Mouse (Mus musculus) limb, embryonic 12.5 days (tissue): ENCODE data around the gene Rnf41. TPM values are rescaled to one million over a fixed set of nuclear protein-coding genes. Genes with fewer than 3 reads are reported as not detected.

ENCODE experiments used
- ATAC-seq: fragments of 200-750 bp; cut with Nextera tagmentation; 2 replicates; pipeline ENCODE4 v1.8.0; 2017; ENCODE audit warnings: low read depth, moderate TSS enrichment; ENCODE audit not compliant: insufficient number of reproducible peaks, insufficient read depth, low FRiP score, low TSS enrichment
- H3K27ac ChIP-seq: fragments of 300-500 bp; sonication (generic); 2 replicates; pipeline ENCODE4 v1.5.1; 2016; ENCODE audit warnings: mild to moderate bottlenecking, moderate library complexity
- H3K27me3 ChIP-seq: fragments of 300-500 bp; sonication (generic); 2 replicates; pipeline ENCODE4 v1.6.1; 2016; ENCODE audit warnings: mild to moderate bottlenecking, moderate library complexity
- H3K36me3 ChIP-seq: fragments of 300-500 bp; sonication (generic); 2 replicates; pipeline ENCODE4 v1.6.1; 2016; ENCODE audit warnings: mild to moderate bottlenecking, moderate library complexity
- H3K4me1 ChIP-seq: fragments of 300-500 bp; sonication (generic); replicated peaks from 2 replicates; pipeline ENCODE4 v1.6.1; 2016
- H3K4me2 ChIP-seq: fragments of 300-500 bp; sonication (generic); 2 replicates; pipeline ENCODE4 v1.6.1; 2016; ENCODE audit warnings: mild to moderate bottlenecking, moderate library complexity
- H3K4me3 ChIP-seq: fragments of 300-500 bp; sonication (generic); replicated peaks from 2 replicates; pipeline ENCODE4 v1.5.1; 2016; ENCODE audit warnings: mild to moderate bottlenecking
- H3K9ac ChIP-seq: fragments of 300-500 bp; sonication (generic); replicated peaks from 2 replicates; pipeline ENCODE4 v1.6.1; 2016; ENCODE audit warnings: mild to moderate bottlenecking, moderate library complexity
- H3K9me3 ChIP-seq: fragments of 300-500 bp; sonication (generic); 2 replicates; pipeline ENCODE4 v1.6.1; 2016; ENCODE audit warnings: mild to moderate bottlenecking, moderate library complexity
- WGBS: fragments of 180-500 bp; shearing (Covaris S2); methylation state at CpG from one replicate; pipeline ENCODE4 v1.1.7; 2016; 5-methylcytosine and 5-hydroxymethylcytosine counted together
- polyA plus RNA-seq: library from polyadenylated mRNA; unstranded; fragments of >200 nt; fragmentation: Nextera tagmentation; extraction: Ambion mirVana; gene quantifications from 2 replicates; pipeline ENCODE4 v1.2.1, GENCODE M21; 2016

Rnf41 gene
- polyA plus RNA-seq, 1 experiment from 2014 or later, result 42.5 TPM

GRCm38 (mm10) chr10:128372989-128373748, 38.3 kb upstream of the Rnf41 start:
- Histone ChIP-seq H3K4me2 (no peak overlapping the region), H3K27me3 (no peaks in the 10 kb centered on the region), H3K9ac (no peak overlapping the region), H3K36me3 (peaks cover 3% of the 10 kb centered on the region; the same call in 1 of the 2 replicates), H3K27ac (no peak overlapping the region), H3K4me3 (no peak overlapping the region), H3K9me3 (no peaks in the 10 kb centered on the region), H3K4me1 (peaks cover 16% of the 10 kb centered on the region)
- 77% methylated on average over 6 of the region's 6 CpGs for WGBS
- no peak for ATAC-seq

GRCm38 (mm10) chr10:128374393-128374792, 37.1 kb upstream of the Rnf41 start:
- H3K36me3 ChIP-seq, result peaks cover 15% of the 10 kb centered on the region
- no peak overlapping the region for H3K4me3 ChIP-seq
- no peak overlapping the region for H3K4me2 ChIP-seq
- no peak for ATAC-seq
- no peaks in the 10 kb centered on the region for H3K27me3 ChIP-seq
- H3K9me3 ChIP-seq, result no peaks in the 10 kb centered on the region
- H3K4me1 ChIP-seq, result peaks cover 25% of the 10 kb centered on the region
- no peak overlapping the region for H3K9ac ChIP-seq
- 66% methylated on average over 6 of the region's 6 CpGs for WGBS
- no peak overlapping the region for H3K27ac ChIP-seq

GRCm38 (mm10) chr10:128376099-128376454, 35.4 kb upstream of the Rnf41 start:
- Histone ChIP-seq H3K4me3 (peak overlapping the region; percentile 100), H3K9ac (peak overlapping the region; percentile 99), H3K27me3 (no peaks in the 10 kb centered on the region), H3K9me3 (no peaks in the 10 kb centered on the region), H3K4me1 (peaks cover 25% of the 10 kb centered on the region), H3K4me2 (peak overlapping the region; percentile 77), H3K27ac (peak overlapping the region; percentile 97), H3K36me3 (peaks cover 32% of the 10 kb centered on the region)
- WGBS, result 51% methylated on average over 4 of the region's 4 CpGs
- ATAC-seq, result no peak

- ATAC-seq, result peak; percentile 90
- peaks cover 37% of the 10 kb centered on the region for H3K36me3 ChIP-seq
- peak within 1 kb of the TSS; percentile 77 for H3K4me2 ChIP-seq
- no peaks in the 10 kb centered on the region for H3K9me3 ChIP-seq
- peak within 1 kb of the TSS; percentile 100 for H3K4me3 ChIP-seq
- peak within 1 kb of the TSS; percentile 99 for H3K9ac ChIP-seq
- H3K27me3 ChIP-seq, result no peaks in the 10 kb centered on the region
- peaks cover 25% of the 10 kb centered on the region for H3K4me1 ChIP-seq
- H3K27ac ChIP-seq, result peak within 1 kb of the TSS; percentile 97
- WGBS, result under 1% methylated on average over 51 of the region's 73 CpGs
These were observed 34.8 kb upstream of the Rnf41 start, which contains the start of gene Ankrd52 for GRCm38 (mm10) chr10:128376455-128377211. Gene Ankrd52, plus strand, starts transcription at chr10:128377115.

GRCm38 (mm10) chr10:128377222-128377939, 34.1 kb upstream of the Rnf41 start:
- no peaks in the 10 kb centered on the region for H3K9me3 ChIP-seq
- peak; percentile 40 for ATAC-seq
- peak overlapping the region; percentile 99 for H3K9ac ChIP-seq
- H3K4me3 ChIP-seq, result peak overlapping the region; percentile 100
- H3K36me3 ChIP-seq, result peaks cover 44% of the 10 kb centered on the region
- WGBS, result under 1% methylated on average over 29 of the region's 47 CpGs
- peaks cover 25% of the 10 kb centered on the region for H3K4me1 ChIP-seq
- H3K4me2 ChIP-seq, result peak overlapping the region; percentile 77
- H3K27me3 ChIP-seq, result no peaks in the 10 kb centered on the region
- H3K27ac ChIP-seq, result peak overlapping the region; percentile 97

GRCm38 (mm10) chr10:128377940-128378448, 33.5 kb upstream of the Rnf41 start:
- Histone ChIP-seq H3K4me1 (peaks cover 25% of the 10 kb centered on the region), H3K36me3 (peaks cover 50% of the 10 kb centered on the region), H3K4me2 (peak overlapping the region; percentile 77), H3K9ac (peak overlapping the region; percentile 99), H3K27ac (peak overlapping the region; percentile 97), H3K4me3 (peak overlapping the region; percentile 100), H3K9me3 (no peaks in the 10 kb centered on the region), H3K27me3 (no peaks in the 10 kb centered on the region)
- 58% methylated on average over 14 of the region's 14 CpGs for whole genome bisulfite sequencing
- ATAC-seq, result no peak

- peak overlapping the region; percentile 99 for H3K9ac ChIP-seq
- peak overlapping the region; percentile 100 for H3K4me3 ChIP-seq
- H3K4me2 ChIP-seq, result peak overlapping the region; percentile 77
- no peak overlapping the region for H3K27ac ChIP-seq
- 80% methylated on average over 3 of the region's 3 CpGs for WGBS
- H3K4me1 ChIP-seq, result peaks cover 25% of the 10 kb centered on the region
- H3K9me3 ChIP-seq, result no peaks in the 10 kb centered on the region
- H3K36me3 ChIP-seq, result peaks cover 55% of the 10 kb centered on the region
- H3K27me3 ChIP-seq, result no peaks in the 10 kb centered on the region
- ATAC-seq, result no peak
These were observed 33.0 kb upstream of the Rnf41 start for GRCm38 (mm10) chr10:128378462-128378861.

- H3K4me3 ChIP-seq, result no peak overlapping the region
- no peaks in the 10 kb centered on the region for H3K27me3 ChIP-seq
- WGBS, result 94% methylated on average over 7 of the region's 7 CpGs
- no peak overlapping the region; the same call in 1 of the 2 replicates for H3K9ac ChIP-seq
- no peak overlapping the region for H3K27ac ChIP-seq
- H3K4me2 ChIP-seq, result no peak overlapping the region
- no peak for ATAC-seq
- H3K9me3 ChIP-seq, result no peaks in the 10 kb centered on the region
- H3K4me1 ChIP-seq, result peaks cover 25% of the 10 kb centered on the region
- H3K36me3 ChIP-seq, result peaks cover 63% of the 10 kb centered on the region
These were observed 32.2 kb upstream of the Rnf41 start for GRCm38 (mm10) chr10:128379260-128379659.

GRCm38 (mm10) chr10:128380565-128380964, 30.9 kb upstream of the Rnf41 start:
- H3K27me3 ChIP-seq, result no peaks in the 10 kb centered on the region

GRCm38 (mm10) chr10:128382482-128382881, 29.0 kb upstream of the Rnf41 start:
- 81% methylated on average over 8 of the region's 8 CpGs for WGBS

More at GRCm38 (mm10) chr10:128380565-128380964, 30.9 kb upstream of the Rnf41 start:
- Histone ChIP-seq H3K27ac (no peak overlapping the region), H3K4me2 (no peak overlapping the region), H3K9ac (no peak overlapping the region), H3K4me3 (no peak overlapping the region), H3K4me1 (peaks cover 25% of the 10 kb centered on the region), H3K9me3 (no peaks in the 10 kb centered on the region), H3K36me3 (peaks cover 76% of the 10 kb centered on the region)
- 93% methylated on average over 5 of the region's 5 CpGs for WGBS
- no peak for ATAC-seq

More at GRCm38 (mm10) chr10:128382482-128382881, 29.0 kb upstream of the Rnf41 start:
- no peak for ATAC-seq
- Histone ChIP-seq H3K9me3 (no peaks in the 10 kb centered on the region), H3K4me1 (peaks cover 17% of the 10 kb centered on the region), H3K4me2 (no peak overlapping the region), H3K9ac (no peak overlapping the region), H3K27me3 (no peaks in the 10 kb centered on the region), H3K36me3 (peaks cover 95% of the 10 kb centered on the region), H3K4me3 (no peak overlapping the region), H3K27ac (no peak overlapping the region)
